Mouse (Mus musculus) frontal cortex, adult 2 months (tissue): ENCODE results near the gene Pphln1. TPM values are rescaled to one million over a fixed set of nuclear protein-coding genes. Genes with fewer than 3 reads are reported as not detected.

Experiments used
- DNase-seq, 2 experiments: peaks; one replicate each; pipeline ENCODE4 v3.0.0; 2022; ENCODE audit warnings: low spot score in 1 of 2; ENCODE audit errors: extremely low spot score in 1 of 2
- polyA plus RNA-seq: library from polyadenylated mRNA; depleted of rRNA; stranded (reverse); fragments of >200 nt; gene quantifications from 2 replicates; pipeline ENCODE4 v1.2.3, GENCODE M21; 2012

Gene Pphln1
- polyA plus RNA-seq, 1 experiment = 25.9 TPM

DNA sequence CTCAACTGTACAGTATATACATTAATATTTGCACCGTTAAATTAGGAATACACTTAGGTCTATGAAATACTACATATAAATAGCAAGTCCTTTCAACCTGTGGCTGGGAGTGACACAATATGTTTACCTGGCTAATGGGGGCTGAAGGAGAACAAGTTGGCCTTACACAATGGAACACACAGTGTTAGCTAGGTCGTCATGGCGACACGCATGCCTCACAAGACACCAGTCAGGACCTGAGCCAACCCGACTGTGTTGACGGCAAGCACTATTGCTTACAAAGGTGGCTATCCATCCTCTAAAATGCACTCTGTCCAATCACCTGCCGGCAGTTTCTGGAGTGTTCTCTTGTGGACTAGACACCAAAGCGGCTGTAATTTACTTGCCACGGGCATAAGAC, 101.7 kb downstream of the Pphln1 start:
- no peak for DNase-seq

DNA sequence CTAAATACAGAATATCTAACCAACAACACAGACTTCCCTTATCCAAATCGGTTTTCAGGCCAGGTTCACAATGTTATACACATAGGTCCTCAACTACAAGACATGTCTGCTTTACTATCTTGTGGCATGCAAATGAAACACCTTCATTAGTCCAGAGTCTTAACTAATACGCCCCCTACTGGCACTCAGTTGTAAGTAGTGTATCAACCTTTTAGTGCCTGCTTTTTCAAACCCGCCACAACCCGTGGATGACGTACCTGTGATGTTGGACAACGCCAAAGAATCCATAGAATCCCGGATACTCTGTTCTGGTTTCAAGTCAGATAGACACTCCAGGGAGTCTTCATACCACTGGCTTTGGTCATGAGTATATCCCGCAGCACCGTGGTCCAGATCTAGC, 104.6 kb downstream of the Pphln1 start:
- DNase-seq = no peak

DNA sequence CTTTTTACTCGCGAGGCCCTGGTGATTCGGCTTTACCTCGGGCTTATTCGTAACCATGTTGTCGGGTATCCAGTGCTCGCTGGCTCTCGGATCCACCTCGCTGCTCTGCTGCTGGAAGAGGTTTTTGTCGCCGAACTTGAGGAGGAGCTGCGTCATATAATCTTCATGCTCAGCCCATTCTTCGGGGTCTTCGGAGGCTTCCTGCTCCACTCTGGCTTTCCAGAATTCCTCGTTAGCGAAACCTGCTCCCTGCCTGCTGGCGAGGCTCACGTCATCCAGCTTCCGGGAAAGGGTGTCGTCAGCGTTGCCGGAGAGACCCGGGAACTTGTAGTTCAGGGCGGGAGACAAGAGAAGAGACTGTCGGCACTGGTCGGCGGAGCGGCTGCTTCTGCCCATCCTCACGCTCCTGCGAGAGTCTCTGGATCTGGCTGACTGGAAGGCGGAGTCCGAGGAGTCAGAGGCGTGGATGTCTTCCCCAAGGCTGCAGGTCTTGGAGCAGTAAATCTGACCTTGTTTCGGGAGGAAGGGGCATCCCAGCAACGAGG, 105.1 kb downstream of the Pphln1 start:
- no peak for DNase-seq

DNA sequence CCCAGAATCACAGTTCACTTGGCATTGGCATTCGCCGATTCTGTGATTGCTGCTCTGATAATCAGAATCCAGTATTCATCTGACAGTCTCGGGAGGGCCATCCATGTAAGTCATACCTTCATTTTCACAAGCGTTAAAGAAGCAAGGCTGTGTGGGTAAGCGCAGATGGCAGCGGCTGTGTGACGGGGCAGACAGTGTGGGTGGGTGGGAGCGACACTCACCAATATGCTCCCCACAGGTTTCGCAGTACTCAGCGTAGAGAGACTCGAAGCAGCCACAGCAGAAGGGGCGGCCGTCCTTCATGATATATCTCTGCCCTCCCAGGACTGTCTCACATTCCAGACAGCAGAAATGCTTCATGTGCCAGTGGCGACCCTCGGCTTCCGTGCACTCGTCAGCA, 106.7 kb downstream of the Pphln1 start:
- DNase-seq = no peak

DNA sequence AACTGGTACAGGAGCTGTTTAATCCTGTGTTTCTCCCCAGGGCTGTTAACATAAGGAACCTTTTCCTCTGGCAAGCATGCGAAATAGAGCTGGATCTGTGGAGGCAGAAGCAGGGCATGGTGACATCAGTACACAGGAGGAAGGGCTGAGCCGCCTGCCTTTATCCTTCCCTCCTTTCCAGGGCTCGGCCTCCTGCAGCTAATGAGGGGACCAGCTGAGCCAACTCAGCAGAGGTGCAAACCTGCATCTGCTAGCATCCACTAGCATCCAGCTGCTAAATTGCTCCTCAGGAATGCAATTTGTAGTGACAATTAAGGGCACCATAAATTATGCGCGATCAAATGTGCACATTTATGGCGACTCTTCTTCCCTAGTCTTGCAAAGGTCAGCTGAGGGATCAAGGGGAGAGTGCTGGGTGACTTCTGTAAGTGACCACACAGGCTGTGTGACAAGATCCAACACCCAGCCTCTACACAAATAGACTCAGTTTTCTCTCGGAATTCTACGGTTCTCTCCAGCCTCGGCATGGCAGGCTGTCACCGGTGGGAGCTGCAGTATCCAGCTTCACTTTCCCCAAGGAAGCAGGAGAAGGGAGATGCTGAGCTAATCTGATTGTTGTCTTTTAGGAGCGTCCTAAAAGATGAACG, 112.7 kb downstream of the Pphln1 start:
- DNase-seq = no peak

DNA sequence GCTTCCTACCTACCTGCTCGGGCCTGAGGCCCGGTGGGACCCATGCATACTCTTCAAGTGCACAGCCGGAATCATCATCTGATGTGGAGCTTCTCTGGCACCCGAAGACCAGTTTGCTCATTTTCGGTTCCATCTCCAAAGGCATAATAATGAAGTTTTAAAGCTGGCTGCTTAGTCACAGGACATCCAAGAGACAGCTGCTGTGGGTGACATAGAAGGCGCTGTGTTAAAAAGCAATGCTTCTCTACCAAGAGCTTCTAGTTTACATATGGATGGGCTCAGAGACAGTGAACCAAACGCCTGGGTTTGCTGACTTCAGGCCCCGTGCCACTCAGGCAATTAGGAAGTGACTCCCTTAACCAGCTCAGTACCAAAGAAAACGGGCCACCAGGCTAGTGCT, 114.3 kb downstream of the Pphln1 start:
- no peak for DNase-seq

DNA sequence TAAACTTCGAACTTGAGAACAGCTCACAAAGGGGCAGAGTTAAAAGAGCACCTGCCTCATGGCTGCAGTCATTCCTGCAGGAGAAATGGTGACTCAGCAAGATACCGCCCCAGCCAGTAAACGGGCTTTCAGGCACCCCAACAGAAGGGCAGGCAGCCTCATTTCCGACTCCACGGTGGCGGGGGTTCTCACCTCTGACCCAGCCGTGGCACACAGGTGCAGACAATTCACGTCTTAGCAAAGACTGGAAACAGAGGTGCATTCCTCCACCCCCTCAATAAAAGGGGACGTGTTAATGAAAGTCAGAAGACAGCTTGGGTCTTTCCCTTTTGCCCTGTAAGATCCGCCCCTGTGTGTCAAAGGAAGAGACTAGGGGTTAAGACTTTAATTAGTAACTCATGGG, 115.8 kb downstream of the Pphln1 start:
- DNase-seq = no peak

DNA sequence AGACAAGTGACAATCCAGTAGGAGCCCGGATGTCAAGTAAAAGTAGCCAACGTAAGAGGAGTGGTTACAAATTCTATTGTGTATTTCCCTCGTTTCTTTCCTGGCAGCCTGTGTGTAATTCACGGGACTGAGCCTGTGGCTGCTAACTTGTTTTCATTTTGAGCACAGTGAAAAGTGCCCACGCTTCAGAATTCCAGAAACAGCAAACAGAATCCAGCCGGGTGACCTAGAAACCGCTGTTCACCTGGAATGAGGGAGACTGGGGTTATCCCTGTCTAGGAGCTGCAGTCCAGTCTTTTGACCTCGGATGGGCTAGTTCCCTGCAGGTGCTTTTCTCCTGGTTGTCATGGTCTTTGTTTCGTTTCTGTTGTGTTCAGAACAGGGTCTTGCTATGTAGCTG, 117.2 kb downstream of the Pphln1 start:
- no peak for DNase-seq

DNA sequence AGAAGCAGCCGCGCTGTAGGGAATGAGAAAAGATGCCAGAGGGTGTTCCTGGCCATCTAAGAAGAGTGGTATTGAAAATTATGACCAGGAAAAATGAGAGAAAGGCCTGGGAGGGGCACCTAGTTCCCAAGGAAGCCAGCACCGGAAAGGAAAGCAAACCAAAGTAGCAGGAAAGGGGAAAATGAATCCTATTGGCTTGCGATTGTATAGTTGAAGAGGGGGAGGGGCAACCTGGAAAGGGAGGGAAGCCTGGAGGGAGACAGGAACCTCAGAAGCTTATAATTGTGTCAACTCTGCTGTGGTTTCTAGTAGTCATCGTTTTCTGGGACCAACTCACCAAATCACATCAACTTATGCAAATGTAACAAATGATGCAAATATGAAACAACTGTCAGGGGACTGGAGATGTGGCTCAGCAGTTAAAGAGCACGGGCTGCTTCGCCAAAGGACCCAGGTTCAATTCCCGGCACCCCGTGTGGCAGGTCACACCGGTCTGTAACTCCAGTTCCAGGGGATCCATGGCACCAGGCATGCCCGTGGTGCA, 118.9 kb downstream of the Pphln1 start:
- DNase-seq = no peak

DNA sequence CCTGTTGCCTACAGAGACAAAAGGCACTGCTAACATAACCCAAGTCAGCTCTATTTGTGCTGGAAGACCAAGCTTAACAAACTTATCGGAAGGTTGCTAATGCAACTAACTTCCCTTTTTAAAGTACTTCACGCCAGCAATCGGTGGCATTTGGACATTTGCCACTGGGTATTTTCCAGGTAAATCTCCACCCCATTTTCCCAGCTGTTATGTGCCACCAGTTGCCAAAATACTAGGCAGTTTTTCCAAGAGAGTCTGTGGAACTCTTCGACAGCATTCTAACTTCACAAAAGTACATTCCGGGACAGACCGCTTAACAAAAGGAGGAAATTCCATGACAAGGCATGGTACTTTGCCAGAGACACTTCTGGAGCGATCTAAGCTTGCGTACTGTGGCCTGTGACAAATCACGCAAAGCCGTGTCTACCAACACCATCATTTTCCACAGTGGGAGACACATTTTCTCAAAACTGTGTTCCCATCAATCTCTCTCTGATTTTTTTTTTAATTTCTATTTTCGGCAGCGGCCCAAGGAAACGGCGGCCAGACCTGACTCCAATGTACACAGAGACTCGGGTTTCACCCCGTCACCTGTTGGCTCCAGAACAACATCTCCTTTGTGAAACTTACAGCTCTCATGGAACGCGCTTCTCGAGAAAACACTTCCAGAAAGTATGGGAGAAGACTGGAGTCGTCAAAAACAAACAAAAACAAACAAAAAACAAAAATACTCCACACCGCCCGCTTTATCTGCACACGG, 120.2 kb downstream of the Pphln1 start:
- no peak for DNase-seq

DNA sequence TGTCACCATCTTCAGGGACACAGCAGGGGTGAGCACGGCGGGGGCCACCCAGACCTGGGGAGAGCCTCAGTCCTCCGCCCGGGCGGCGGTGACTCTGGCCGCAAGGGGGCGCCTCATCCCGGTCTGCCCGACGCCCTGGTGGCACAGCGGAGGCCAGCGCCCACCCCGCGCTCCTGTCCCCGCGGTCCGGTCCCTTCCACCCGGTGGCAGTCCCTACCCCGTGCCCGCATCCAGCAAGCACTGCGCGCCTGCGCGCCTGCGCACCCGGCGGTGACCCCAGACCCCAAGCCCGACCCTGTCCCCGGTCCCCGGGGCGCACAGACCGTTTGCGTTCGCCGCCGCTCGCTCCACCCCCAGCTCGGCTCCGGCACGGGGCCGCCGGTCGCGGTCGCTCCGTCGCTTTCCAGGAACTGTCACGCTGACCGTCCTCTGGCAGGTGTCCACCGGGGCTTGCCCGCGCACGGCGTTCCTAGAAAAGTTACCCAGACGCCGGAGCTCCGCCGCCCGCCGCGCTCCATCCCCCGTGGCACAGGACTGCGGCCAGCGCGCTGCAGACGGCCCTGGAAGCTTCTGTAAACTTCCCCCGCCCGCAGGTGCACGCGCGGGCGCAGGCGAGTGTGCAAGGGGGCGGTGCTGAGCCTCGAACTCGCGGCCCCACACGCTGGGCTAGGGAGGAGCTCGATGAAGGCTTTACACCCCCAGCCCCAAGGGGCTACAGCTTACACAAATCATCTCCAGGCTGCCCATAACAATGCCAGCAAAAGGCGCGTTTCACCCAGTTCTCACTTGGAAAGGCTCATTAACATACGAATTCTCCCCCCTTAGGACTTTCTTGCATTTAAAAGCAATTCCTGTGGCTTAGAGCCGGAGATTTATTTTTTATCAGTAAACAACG, 121.0 kb downstream of the Pphln1 start:
- peak in 1 of 2 experiments; percentile 80 for DNase-seq

DNA sequence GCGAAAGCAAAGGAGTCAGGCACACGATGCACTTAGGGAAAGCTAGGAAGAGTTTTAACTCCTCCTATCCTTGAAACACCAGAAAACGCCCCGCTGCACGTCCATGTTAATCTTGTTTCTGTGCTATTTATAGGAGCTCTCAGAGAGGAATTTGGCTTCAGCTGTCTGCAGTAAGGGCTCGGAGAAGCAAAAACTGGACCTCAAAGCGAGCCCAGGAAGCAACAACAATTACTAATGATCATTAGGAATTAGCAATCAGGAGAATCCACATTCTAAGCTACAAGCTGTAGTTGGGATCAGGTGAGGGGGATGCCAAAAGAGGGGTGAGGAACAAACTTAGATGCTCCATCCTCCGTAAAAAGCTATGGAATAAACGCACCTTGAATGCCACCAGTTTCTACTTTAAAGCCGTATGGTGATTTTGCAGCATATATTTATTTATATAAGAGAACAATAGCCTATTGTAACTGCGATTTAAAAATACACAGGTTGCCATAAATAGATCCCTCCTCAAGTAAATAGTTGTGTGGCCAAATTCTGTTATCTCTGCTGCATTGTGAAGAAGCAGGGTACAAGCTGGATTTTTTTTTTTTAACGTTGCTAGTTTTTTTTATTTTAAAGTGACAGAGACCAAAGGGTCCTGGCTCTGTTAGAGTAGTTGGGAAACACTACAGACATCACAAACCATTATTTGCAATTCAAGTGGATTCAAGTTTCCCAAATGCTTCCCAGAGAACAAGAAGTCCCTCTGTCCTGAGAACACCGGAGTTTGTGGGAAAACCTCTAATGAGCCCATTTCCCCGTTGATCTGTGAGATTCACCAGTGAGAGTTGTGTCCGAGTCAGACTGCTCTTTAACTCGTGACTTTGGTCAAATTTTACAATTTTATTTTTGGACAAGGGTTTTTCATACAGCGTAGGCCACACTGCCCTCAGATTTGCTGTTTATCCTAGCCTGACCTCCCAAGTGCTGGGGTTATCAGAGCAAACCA, 122.0 kb downstream of the Pphln1 start:
- DNase-seq = no peak

DNA sequence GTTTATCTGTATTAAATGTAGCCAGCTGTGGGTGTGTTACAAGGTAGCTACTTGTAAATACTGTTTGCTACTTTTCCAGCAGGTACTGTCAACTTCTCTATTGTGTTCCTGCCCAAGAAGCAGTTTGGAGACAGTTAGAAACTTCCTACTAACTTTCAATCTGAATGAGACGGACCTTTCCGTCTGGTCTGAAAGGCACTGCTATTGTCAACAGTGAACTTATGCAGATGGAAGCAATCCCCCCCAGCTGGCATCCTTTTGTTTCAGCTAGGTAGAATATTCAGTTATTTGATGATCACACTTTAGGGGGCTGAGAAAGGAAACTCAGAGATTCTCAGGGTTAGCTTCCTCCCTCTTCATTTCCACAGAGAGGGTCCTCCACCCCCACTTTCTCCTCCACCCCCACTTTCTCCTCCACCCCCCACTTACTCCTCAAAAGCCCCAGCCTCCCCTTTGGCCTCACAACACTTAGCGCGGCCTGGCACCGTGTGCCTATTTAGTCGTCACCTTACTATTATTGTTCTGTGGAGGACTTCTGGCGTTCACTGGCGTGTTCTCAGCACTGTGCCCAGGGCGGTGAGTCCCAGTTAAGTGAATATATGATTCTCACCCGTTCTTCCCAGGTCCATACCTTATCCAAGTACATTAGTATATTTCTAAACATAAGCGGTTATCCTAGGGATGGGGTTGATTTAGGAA, 123.1 kb downstream of the Pphln1 start:
- DNase-seq = no peak

DNA sequence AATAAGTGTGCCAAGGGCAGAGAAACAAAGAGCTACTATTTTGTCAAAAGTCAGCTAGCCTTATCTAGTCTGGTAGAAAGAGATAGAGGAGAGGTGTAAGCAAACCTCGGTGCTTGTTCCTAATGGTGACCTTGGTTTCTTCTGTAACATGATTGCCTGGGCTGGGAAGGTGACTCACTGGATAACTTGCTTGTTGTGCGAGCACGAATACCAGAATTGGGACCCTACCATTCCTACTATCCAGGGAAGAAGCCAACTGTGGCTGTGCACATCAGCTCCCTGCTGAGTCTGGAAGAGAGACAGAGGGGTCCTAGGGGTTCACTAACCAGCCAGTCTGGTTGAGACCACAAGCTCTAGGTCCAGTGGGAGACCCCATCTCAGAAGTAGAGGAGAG, 123.6 kb downstream of the Pphln1 start:
- no peak for DNase-seq

DNA sequence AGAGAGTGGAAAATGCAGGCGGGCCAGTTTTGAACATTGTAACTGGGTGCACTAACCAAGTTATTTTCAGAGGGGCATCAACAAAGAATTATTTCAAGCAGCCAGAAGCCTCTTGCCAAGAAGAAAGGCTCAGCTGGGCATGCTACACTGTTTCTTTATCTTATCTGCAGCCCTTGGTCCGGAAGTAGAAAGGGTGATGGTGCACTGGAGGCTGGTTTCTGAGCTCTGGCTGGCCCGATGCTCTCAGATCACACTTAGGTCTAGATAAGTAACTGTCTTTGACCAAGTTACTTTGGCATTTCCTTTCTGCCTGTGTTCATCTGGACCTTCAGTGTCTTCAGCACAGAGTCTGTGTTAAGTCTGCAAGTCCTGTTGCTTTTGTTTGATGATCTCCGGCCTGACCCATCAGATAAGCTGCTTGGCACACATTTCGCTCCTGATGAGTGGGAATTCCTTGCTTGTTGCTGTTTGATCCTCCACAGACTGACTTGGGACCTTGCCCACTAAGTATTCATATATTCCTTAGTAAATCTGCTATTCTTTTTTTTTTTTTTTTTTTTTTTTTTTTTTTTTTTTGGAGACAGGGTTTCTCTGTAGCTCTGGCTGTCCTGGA, 127.3 kb downstream of the Pphln1 start:
- DNase-seq = no peak

DNA sequence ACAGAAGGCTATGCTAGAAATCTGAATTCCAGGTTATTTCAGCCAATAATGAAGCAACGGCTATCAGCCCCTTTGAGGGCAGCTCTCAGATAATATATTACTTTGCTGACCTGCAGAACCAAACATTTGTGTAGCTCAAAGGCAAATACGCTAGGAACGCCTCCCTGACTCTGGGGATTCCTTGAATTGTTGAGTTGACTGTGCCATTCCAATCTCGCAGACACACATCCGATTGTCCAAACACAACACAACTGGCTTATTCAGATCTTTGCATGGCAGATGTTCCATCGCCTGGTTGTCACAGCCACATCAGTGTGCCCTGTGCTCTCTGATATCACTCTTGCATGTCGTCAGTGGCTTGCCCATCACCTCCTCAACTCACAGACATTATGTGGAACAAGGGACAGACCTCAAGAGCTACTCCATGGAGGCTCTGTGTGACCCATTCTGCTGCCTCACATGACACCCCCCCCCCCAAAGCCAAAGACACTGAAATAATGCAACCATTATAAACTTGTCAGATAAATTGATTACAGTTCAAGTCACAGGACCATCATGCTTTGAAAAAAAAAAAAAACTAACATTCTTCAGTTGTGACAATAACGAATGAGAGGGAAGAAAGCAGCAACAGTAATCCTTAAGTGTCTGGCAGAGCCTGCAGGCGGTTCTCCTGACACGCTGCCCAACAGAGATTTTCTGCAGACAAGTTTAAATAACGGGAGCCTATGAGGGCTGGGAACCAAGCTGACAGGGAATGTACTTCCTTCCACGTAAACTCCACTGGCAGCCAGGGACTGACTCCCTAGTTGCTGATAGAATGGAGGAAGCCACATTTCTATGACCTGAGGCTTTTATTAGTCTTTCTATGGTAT, 131.9 kb downstream of the Pphln1 start:
- no peak for DNase-seq

DNA sequence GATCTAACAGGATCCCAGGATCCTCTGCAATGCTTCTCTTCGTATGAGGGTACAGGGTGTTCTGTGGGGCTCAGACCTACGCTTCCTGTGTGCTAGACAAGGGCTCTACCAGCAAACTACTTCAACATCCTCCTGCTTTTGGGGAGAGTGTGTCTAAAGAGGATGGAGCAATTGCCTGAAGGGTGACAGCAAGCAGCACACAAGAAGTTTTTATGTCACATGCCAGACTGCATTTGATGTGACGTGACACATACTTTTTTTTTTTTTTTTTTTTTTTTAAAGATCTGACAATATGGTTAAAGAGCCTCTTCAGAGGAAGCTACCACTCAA, 132.5 kb downstream of the Pphln1 start:
- no peak for DNase-seq

DNA sequence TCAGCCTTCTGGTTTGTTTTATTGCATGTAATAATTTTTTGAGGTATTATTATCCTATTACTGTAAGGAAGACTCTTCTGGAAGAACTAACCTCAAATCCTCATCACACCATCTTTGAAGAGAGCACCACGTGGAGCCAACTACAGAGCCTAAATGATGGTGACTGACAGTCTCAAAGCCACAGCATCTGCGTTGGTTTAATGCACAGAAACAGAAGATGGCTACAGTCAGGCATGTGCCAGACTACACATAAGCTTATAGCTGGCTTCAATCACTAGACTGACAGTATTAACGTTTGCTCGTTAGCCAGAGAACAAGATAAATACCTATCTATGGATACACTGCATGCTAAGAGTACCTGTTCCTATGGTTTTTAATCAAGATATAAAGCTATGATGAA, 138.0 kb downstream of the Pphln1 start:
- DNase-seq = no peak
